Mouse (Mus musculus): ENCODE measurements around the gene Ankdd1b. TPM values are rescaled to one million over a fixed set of nuclear protein-coding genes. Genes with fewer than 3 reads are reported as not detected.
A peak's percentile ranks its signal among the peaks of the same experiment; 100 is the strongest.

Gene Ankdd1b
- total RNA-seq, 4 experiments from 2014 or later: 0.24 to 1.1 (median 0.29) TPM

- no peak for DNase-seq (ENCODE audit: low spot score in 2 of 2)
These were observed 13.4 kb downstream of the Ankdd1b start for GRCm38 (mm10) chr13:96457566-96457965.

- no peak for DNase-seq (ENCODE audit: low spot score in 2 of 2)
These were observed 16.7 kb downstream of the Ankdd1b start for GRCm38 (mm10) chr13:96454288-96454687.

- DNase-seq (ENCODE audit: low spot score in 2 of 2): no peak
These were observed 18.4 kb downstream of the Ankdd1b start for GRCm38 (mm10) chr13:96452621-96453020.

- no peak for DNase-seq (ENCODE audit: low spot score in 2 of 2)
These were observed 19.4 kb downstream of the Ankdd1b start for GRCm38 (mm10) chr13:96451386-96452140.

GRCm38 (mm10) chr13:96450869-96451268, 20.1 kb downstream of the Ankdd1b start:
- DNase-seq (ENCODE audit: low spot score in 2 of 2): no peak

- no peak for DNase-seq (ENCODE audit: low spot score in 2 of 2)
These were observed 20.7 kb downstream of the Ankdd1b start for GRCm38 (mm10) chr13:96450205-96450856.

- no peak for DNase-seq (ENCODE audit: low spot score in 2 of 2)
These were observed 30.6 kb downstream of the Ankdd1b start for GRCm38 (mm10) chr13:96440436-96440835.

- DNase-seq (ENCODE audit: low spot score in 2 of 2): no peak
These were observed 34.1 kb downstream of the Ankdd1b start for GRCm38 (mm10) chr13:96436921-96437320.

GRCm38 (mm10) chr13:96435793-96436192, 35.2 kb downstream of the Ankdd1b start:
- DNase-seq (ENCODE audit: low spot score in 2 of 2): no peak

- DNase-seq (ENCODE audit: low spot score in 2 of 2): no peak
These were observed 36.1 kb downstream of the Ankdd1b start for GRCm38 (mm10) chr13:96434899-96435331.

GRCm38 (mm10) chr13:96433648-96434190, 37.3 kb downstream of the Ankdd1b start:
- DNase-seq (ENCODE audit: low spot score in 2 of 2): no peak

GRCm38 (mm10) chr13:96433041-96433440, 38.0 kb downstream of the Ankdd1b start:
- no peak for DNase-seq (ENCODE audit: low spot score in 2 of 2)

- no peak for DNase-seq (ENCODE audit: low spot score in 2 of 2)
These were observed 38.6 kb downstream of the Ankdd1b start for GRCm38 (mm10) chr13:96432376-96432811.

- DNase-seq (ENCODE audit: low spot score in 2 of 2): peak; percentile 61 to 80
These were observed 39.3 kb downstream of the Ankdd1b start for GRCm38 (mm10) chr13:96431595-96432156.

GRCm38 (mm10) chr13:96428531-96428930, 42.5 kb downstream of the Ankdd1b start:
- DNase-seq (ENCODE audit: low spot score in 2 of 2): no peak

- no peak for DNase-seq (ENCODE audit: low spot score in 2 of 2)
These were observed 45.0 kb downstream of the Ankdd1b start for GRCm38 (mm10) chr13:96426044-96426443.

- no peak for DNase-seq (ENCODE audit: low spot score in 2 of 2)
These were observed 46.3 kb downstream of the Ankdd1b start for GRCm38 (mm10) chr13:96424496-96425274.

GRCm38 (mm10) chr13:96421230-96421629, 49.8 kb downstream of the Ankdd1b start:
- DNase-seq (ENCODE audit: low spot score in 2 of 2): no peak

- no peak for DNase-seq (ENCODE audit: low spot score in 2 of 2)
These were observed 52.5 kb downstream of the Ankdd1b start for GRCm38 (mm10) chr13:96418487-96418886.

- no peak for DNase-seq (ENCODE audit: low spot score in 2 of 2)
These were observed 53.7 kb downstream of the Ankdd1b start for GRCm38 (mm10) chr13:96417261-96417813.

GRCm38 (mm10) chr13:96416380-96416779, 54.6 kb downstream of the Ankdd1b start:
- DNase-seq (ENCODE audit: low spot score in 2 of 2): no peak
